Mouse (Mus musculus) C2C12 (cell line): ENCODE results near the gene Atp2b4.

Experiments used
- CTCF ChIP-seq: IDR thresholded peaks from one replicate; pipeline ENCODE4 v1.5.1; 2011; ENCODE audit not compliant: control insufficient read depth, insufficient read depth, insufficient read length
- MYOG ChIP-seq: IDR thresholded peaks from one replicate; pipeline ENCODE4 v1.6.1; 2011; ENCODE audit not compliant: control insufficient read depth, insufficient read length; ENCODE audit errors: extremely low read depth

DNA sequence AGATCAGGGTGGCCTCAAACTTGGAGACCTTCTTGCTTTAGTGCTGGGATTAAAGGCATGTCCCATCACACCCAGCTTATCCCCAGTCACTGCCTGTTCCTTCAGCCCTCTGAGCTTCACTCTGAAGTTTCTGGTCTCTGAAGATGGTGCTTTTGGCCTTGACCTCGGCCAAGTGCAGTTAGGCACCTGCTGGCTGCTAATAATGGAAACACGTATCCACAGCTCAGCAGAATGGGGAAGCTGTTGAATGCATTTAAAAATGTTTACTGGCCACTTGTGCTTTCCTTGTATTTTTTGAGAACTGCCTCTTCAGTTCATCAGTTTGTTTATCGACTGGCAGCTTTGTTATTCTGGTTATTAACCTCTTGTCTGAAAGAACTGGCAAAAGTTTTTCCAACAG is 129.0 kb downstream of the Atp2b4 start:
- TF ChIP-seq CTCF = no peak
- TF ChIP-seq MYOG = no peak
